Mouse (Mus musculus): ENCODE data around the gene Slc39a9.

The Slc39a9 gene

GRCm38 (mm10) chr12:80643693-80644505 lies at the start of gene Slc39a9, which contains the start of gene Erh:
Slc39a9 (plus strand) TSS chr12:80643883.
Erh (minus strand) TSS chr12:80644341.
- peak; percentile 93 for DNase-seq

- no peak for DNase-seq
Measured at GRCm38 (mm10) chr12:80594141-80594540, 49.5 kb upstream of the Slc39a9 start.

- no peak for DNase-seq
Measured at GRCm38 (mm10) chr12:80594781-80595180, 48.9 kb upstream of the Slc39a9 start.

GRCm38 (mm10) chr12:80595566-80595965 lies 48.1 kb upstream of the Slc39a9 start:
- no peak for DNase-seq

GRCm38 (mm10) chr12:80595968-80596367 lies 47.7 kb upstream of the Slc39a9 start:
- DNase-seq = no peak

GRCm38 (mm10) chr12:80598236-80598635 lies 45.4 kb upstream of the Slc39a9 start:
- DNase-seq = no peak

GRCm38 (mm10) chr12:80598756-80599155 lies 44.9 kb upstream of the Slc39a9 start:
- DNase-seq = peak; percentile 27

GRCm38 (mm10) chr12:80601597-80602269 lies 42.0 kb upstream of the Slc39a9 start:
- no peak for DNase-seq

- DNase-seq = no peak
Measured at GRCm38 (mm10) chr12:80602432-80602831, 41.3 kb upstream of the Slc39a9 start.

- no peak for DNase-seq
Measured at GRCm38 (mm10) chr12:80603566-80603965, 40.1 kb upstream of the Slc39a9 start.

- DNase-seq = no peak
Measured at GRCm38 (mm10) chr12:80604218-80604617, 39.5 kb upstream of the Slc39a9 start.

- no peak for DNase-seq
Measured at GRCm38 (mm10) chr12:80608576-80608975, 35.1 kb upstream of the Slc39a9 start.

- no peak for DNase-seq
Measured at GRCm38 (mm10) chr12:80609928-80610327, 33.8 kb upstream of the Slc39a9 start.

GRCm38 (mm10) chr12:80612113-80612791 lies 31.4 kb upstream of the Slc39a9 start:
- no peak for DNase-seq

GRCm38 (mm10) chr12:80615371-80616257 lies 28.1 kb upstream of the Slc39a9 start:
- no peak for DNase-seq

GRCm38 (mm10) chr12:80620501-80620900 lies 23.2 kb upstream of the Slc39a9 start:
- DNase-seq = no peak

GRCm38 (mm10) chr12:80631790-80632189 lies 11.9 kb upstream of the Slc39a9 start:
- no peak for DNase-seq

- no peak for DNase-seq
Measured at GRCm38 (mm10) chr12:80642725-80643692, 674 bp upstream of the Slc39a9 start.

GRCm38 (mm10) chr12:80644506-80644868 lies 804 bp downstream of the Slc39a9 start:
- no peak for DNase-seq

- DNase-seq = no peak
Measured at GRCm38 (mm10) chr12:80646377-80646776, 2.7 kb downstream of the Slc39a9 start.

GRCm38 (mm10) chr12:80653951-80654658 lies 10.4 kb downstream of the Slc39a9 start:
- DNase-seq = no peak

Measured in right cerebral cortex, postnatal 25 days (tissue).